Mouse (Mus musculus) megakaryocyte, embryonic 14.5 days (primary cell): ENCODE results near the gene Amn1.
"Not testable (repeated sequence)": the region's sequence is repeated elsewhere in the genome, so short reads cannot be mapped to it uniquely, and the experiment has no call there.

ENCODE experiments used
- FLI1 ChIP-seq: IDR thresholded peaks from 2 replicates; pipeline ENCODE4 v1.6.1; 2012; ENCODE audit warnings: low read length, inconsistent platforms, mixed read lengths
- GATA1 ChIP-seq: IDR thresholded peaks from 3 replicates; pipeline ENCODE4 v1.6.1; 2012; ENCODE audit warnings: mixed read lengths, low read length, inconsistent platforms, borderline replicate concordance

DNA sequence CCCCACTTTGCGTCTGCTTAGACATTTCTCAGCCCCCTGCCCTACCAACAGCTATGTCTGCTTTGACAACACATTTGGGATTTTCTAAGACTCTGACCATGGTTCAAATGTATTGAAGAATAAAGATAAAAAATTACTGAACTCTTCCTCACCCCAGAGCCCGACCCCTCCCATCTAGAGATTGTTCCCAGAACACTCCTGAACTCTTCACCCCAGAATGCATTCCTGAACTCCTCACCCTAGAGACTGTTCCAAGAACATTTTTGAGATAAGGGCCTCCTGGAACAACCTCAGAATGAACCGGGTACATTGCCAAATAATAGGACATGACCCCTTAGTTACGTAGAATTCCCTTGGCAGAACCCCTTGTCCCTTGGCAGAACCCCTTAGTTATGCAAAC lies 21.5 kb downstream of the Amn1 start:
- not testable (repeated sequence) for TF ChIP-seq GATA1, FLI1
